Mouse (Mus musculus) midbrain, embryonic 10.5 days (tissue): ENCODE results near the gene Map3k6. TPM values are rescaled to one million over a fixed set of nuclear protein-coding genes. Genes with fewer than 3 reads are reported as not detected.

ENCODE experiments used
- DNase-seq: peaks from one replicate; pipeline ENCODE4 v3.0.0-alpha.2; 2017; ENCODE audit warnings: low spot score
- H3K27ac ChIP-seq: fragments of 300-500 bp; sonication (generic); replicated peaks from 2 replicates; pipeline ENCODE4 v1.5.1; 2016; ENCODE audit warnings: mild to moderate bottlenecking
- H3K27me3 ChIP-seq: fragments of 300-500 bp; sonication (generic); 2 replicates; pipeline ENCODE4 v1.6.1; 2016; ENCODE audit warnings: low read depth, mild to moderate bottlenecking; ENCODE audit not compliant: poor library complexity, severe bottlenecking
- H3K36me3 ChIP-seq: fragments of 300-500 bp; sonication (generic); 2 replicates; pipeline ENCODE4 v1.6.1; 2016; ENCODE audit warnings: mild to moderate bottlenecking, moderate library complexity
- H3K4me1 ChIP-seq: fragments of 300-500 bp; sonication (generic); 2 replicates; pipeline ENCODE4 v1.6.1; 2016
- H3K4me3 ChIP-seq: fragments of 300-500 bp; sonication (generic); 2 replicates; pipeline ENCODE4 v1.5.1; 2016; ENCODE audit warnings: mild to moderate bottlenecking, moderate library complexity
- H3K9me3 ChIP-seq: fragments of 300-500 bp; sonication (generic); replicated peaks from 2 replicates; pipeline ENCODE4 v1.6.1; 2016; ENCODE audit warnings: mild to moderate bottlenecking
- WGBS: fragments of 180-500 bp; shearing (Covaris S2); methylation state at CpG from one replicate; pipeline ENCODE4 v1.1.7; 2016; 5-methylcytosine and 5-hydroxymethylcytosine counted together
- polyA plus RNA-seq: library from polyadenylated mRNA; unstranded; fragments of >200 nt; fragmentation: Nextera tagmentation; extraction: Ambion mirVana; gene quantifications from 2 replicates; pipeline ENCODE4 v1.2.1, GENCODE M21; 2016

Gene Map3k6
- polyA plus RNA-seq, 1 experiment from 2014 or later = 2.6 TPM

- 85% methylated on average over 8 of the region's 8 CpGs for WGBS
- DNase-seq = no peak
- Histone ChIP-seq H3K4me1 (peaks cover 39% of the 10 kb centered on the region), H3K27ac (no peak overlapping the region), H3K27me3 (peaks cover 63% of the 10 kb centered on the region), H3K36me3 (no peaks in the 10 kb centered on the region), H3K9me3 (no peaks in the 10 kb centered on the region), H3K4me3 (no peak overlapping the region)
These were observed 18.9 kb upstream of the Map3k6 start for GRCm38 (mm10) chr4:133221701-133222100.

- peak overlapping the region; percentile 63 for H3K27ac ChIP-seq
- 45% methylated on average over 5 of the region's 5 CpGs for WGBS
These were observed 16.7 kb upstream of the Map3k6 start for GRCm38 (mm10) chr4:133223875-133224274.

GRCm38 (mm10) chr4:133226073-133226472 is 14.5 kb upstream of the Map3k6 start:
- H3K36me3 ChIP-seq = no peaks in the 10 kb centered on the region
- 72% methylated on average over 10 of the region's 10 CpGs for WGBS

More at GRCm38 (mm10) chr4:133223875-133224274, 16.7 kb upstream of the Map3k6 start:
- peaks cover 32% of the 10 kb centered on the region for H3K4me1 ChIP-seq
- no peaks in the 10 kb centered on the region for H3K9me3 ChIP-seq
- DNase-seq = no peak
- no peaks in the 10 kb centered on the region for H3K36me3 ChIP-seq
- no peak overlapping the region for H3K4me3 ChIP-seq
- peaks cover 47% of the 10 kb centered on the region for H3K27me3 ChIP-seq

GRCm38 (mm10) chr4:133227636-133228035 is 13.0 kb upstream of the Map3k6 start:
- no peak for DNase-seq
- no peaks in the 10 kb centered on the region for H3K9me3 ChIP-seq
- peaks cover 11% of the 10 kb centered on the region for H3K27me3 ChIP-seq
- no peak overlapping the region for H3K4me3 ChIP-seq
- H3K4me1 ChIP-seq = peaks cover 28% of the 10 kb centered on the region
- H3K36me3 ChIP-seq = no peaks in the 10 kb centered on the region
- 70% methylated on average over 8 of the region's 8 CpGs for WGBS
- H3K27ac ChIP-seq = no peak overlapping the region

More at GRCm38 (mm10) chr4:133226073-133226472, 14.5 kb upstream of the Map3k6 start:
- peaks cover 27% of the 10 kb centered on the region for H3K27me3 ChIP-seq
- no peak for DNase-seq
- no peaks in the 10 kb centered on the region for H3K9me3 ChIP-seq
- no peak overlapping the region for H3K27ac ChIP-seq
- H3K4me1 ChIP-seq = peaks cover 31% of the 10 kb centered on the region
- no peak overlapping the region for H3K4me3 ChIP-seq

GRCm38 (mm10) chr4:133229582-133229981 is 11.0 kb upstream of the Map3k6 start:
- DNase-seq = no peak
- peaks cover 10% of the 10 kb centered on the region for H3K27me3 ChIP-seq
- H3K36me3 ChIP-seq = no peaks in the 10 kb centered on the region
- H3K27ac ChIP-seq = peak overlapping the region; percentile 39; the same call in 1 of the 2 replicates
- peaks cover 12% of the 10 kb centered on the region; the same call in 1 of the 2 replicates for H3K4me1 ChIP-seq
- 70% methylated on average over 8 of the region's 8 CpGs for WGBS
- H3K9me3 ChIP-seq = no peaks in the 10 kb centered on the region
- H3K4me3 ChIP-seq = no peak overlapping the region

- Histone ChIP-seq H3K4me3 (no peak overlapping the region), H3K27me3 (peaks cover 33% of the 10 kb centered on the region), H3K4me1 (peaks cover 11% of the 10 kb centered on the region), H3K36me3 (no peaks in the 10 kb centered on the region), H3K27ac (no peak overlapping the region), H3K9me3 (no peaks in the 10 kb centered on the region)
- WGBS = 47% methylated on average over 10 of the region's 10 CpGs
- DNase-seq = no peak
These were observed 7.2 kb upstream of the Map3k6 start for GRCm38 (mm10) chr4:133233285-133233976.

- Histone ChIP-seq H3K27ac (no peak overlapping the region), H3K36me3 (no peaks in the 10 kb centered on the region), H3K4me1 (peaks cover 7% of the 10 kb centered on the region), H3K27me3 (peaks cover 46% of the 10 kb centered on the region), H3K9me3 (no peaks in the 10 kb centered on the region), H3K4me3 (no peak overlapping the region)
- DNase-seq = no peak
- WGBS = 69% methylated on average over 5 of the region's 5 CpGs
These were observed 5.8 kb upstream of the Map3k6 start for GRCm38 (mm10) chr4:133234771-133235170.

- Histone ChIP-seq H3K27me3 (peaks cover 52% of the 10 kb centered on the region), H3K36me3 (no peaks in the 10 kb centered on the region), H3K4me1 (peaks cover 7% of the 10 kb centered on the region), H3K9me3 (no peaks in the 10 kb centered on the region), H3K4me3 (no peak overlapping the region), H3K27ac (no peak overlapping the region)
- 82% methylated on average over 5 of the region's 5 CpGs for WGBS
- no peak for DNase-seq
These were observed 5.2 kb upstream of the Map3k6 start for GRCm38 (mm10) chr4:133235415-133235814.

- DNase-seq = no peak
- Histone ChIP-seq H3K27ac (no peak overlapping the region), H3K4me1 (peaks cover 26% of the 10 kb centered on the region), H3K36me3 (no peaks in the 10 kb centered on the region), H3K4me3 (no peak overlapping the region), H3K27me3 (peaks cover 77% of the 10 kb centered on the region), H3K9me3 (no peaks in the 10 kb centered on the region)
- 71% methylated on average over 4 of the region's 4 CpGs for WGBS
These were observed 2.7 kb upstream of the Map3k6 start for GRCm38 (mm10) chr4:133237911-133238310.

- Histone ChIP-seq H3K4me3 (peak overlapping the region; percentile 70), H3K27ac (peak overlapping the region; percentile 83), H3K4me1 (peaks cover 34% of the 10 kb centered on the region), H3K9me3 (no peaks in the 10 kb centered on the region), H3K36me3 (no peaks in the 10 kb centered on the region), H3K27me3 (peaks cover 95% of the 10 kb centered on the region)
- peak; percentile 93 for DNase-seq
- WGBS = under 1% methylated on average over 78 of the region's 78 CpGs
These were observed 603 bp downstream of the Map3k6 start for GRCm38 (mm10) chr4:133240934-133241908.

GRCm38 (mm10) chr4:133241910-133242309 is 1.3 kb downstream of the Map3k6 start:
- WGBS = 33% methylated on average over 11 of the region's 11 CpGs
- H3K27me3 ChIP-seq = peaks cover 97% of the 10 kb centered on the region
- peaks cover 34% of the 10 kb centered on the region for H3K4me1 ChIP-seq

GRCm38 (mm10) chr4:133242710-133243109 is 2.1 kb downstream of the Map3k6 start:
- Histone ChIP-seq H3K27me3 (peaks cover 97% of the 10 kb centered on the region), H3K4me1 (peaks cover 37% of the 10 kb centered on the region), H3K4me3 (no peak overlapping the region), H3K27ac (no peak overlapping the region), H3K9me3 (no peaks in the 10 kb centered on the region), H3K36me3 (no peaks in the 10 kb centered on the region)
- 56% methylated on average over 9 of the region's 9 CpGs for WGBS
- no peak for DNase-seq

More at GRCm38 (mm10) chr4:133241910-133242309, 1.3 kb downstream of the Map3k6 start:
- DNase-seq = no peak
- H3K27ac ChIP-seq = no peak overlapping the region
- H3K36me3 ChIP-seq = no peaks in the 10 kb centered on the region
- no peaks in the 10 kb centered on the region for H3K9me3 ChIP-seq
- peak overlapping the region; percentile 70 for H3K4me3 ChIP-seq
